Mouse (Mus musculus): ENCODE measurements around the gene Gclc.

- TF ChIP-seq ZNF384 (IDR thresholded peaks at IDR 0.05; ENCODE audit: low read depth, low read length) (no peak), HCFC1 (IDR thresholded peaks at IDR 0.05; ENCODE audit: borderline replicate concordance, insufficient read depth, low read length) (no peak), ZC3H11A (IDR thresholded peaks at IDR 0.05; ENCODE audit: borderline replicate concordance, low read depth, low read length) (no peak)
Observed at GRCm38 (mm10) chr9:77766767-77767166, 12.4 kb downstream of the Gclc start.
